Mouse (Mus musculus): ENCODE data around the gene Cops9. TPM values are rescaled to one million over a fixed set of nuclear protein-coding genes. Genes with fewer than 3 reads are reported as not detected.

The Cops9 gene
- total and polyA plus RNA-seq, 2 experiments = 72.0 to 145 TPM

- H3K27ac ChIP-seq (replicated peaks; ENCODE audit: insufficient read depth, low read depth, low read length) = no peak overlapping the region
- no peak overlapping the region for H3K9ac ChIP-seq (ENCODE audit: low read depth, low read length)
- DNase-seq (ENCODE audit: extremely low read depth, low read depth, low spot score) = no peak
- H3K27me3 ChIP-seq (ENCODE audit: control insufficient read depth, insufficient read depth, low read length) = no peaks in the 10 kb centered on the region
- no peak overlapping the region for H3K4me3 ChIP-seq (ENCODE audit: insufficient read depth, low read depth, low read length)
- no peak for TF ChIP-seq CTCF (IDR thresholded peaks at IDR 0.05; ENCODE audit: low read depth, low read length)
- no peak for TF ChIP-seq POLR2A (IDR thresholded peaks at IDR 0.05; ENCODE audit: extremely low read depth, insufficient read depth, low read length)
- no peaks in the 10 kb centered on the region for H3K4me1 ChIP-seq (ENCODE audit: control insufficient read depth, insufficient read depth, low read length)
- WGBS = 85% methylated on average over 5 of the region's 5 CpGs
- H3K36me3 ChIP-seq (ENCODE audit: control insufficient read depth, insufficient read depth, low read length) = no peaks in the 10 kb centered on the region
- no peaks in the 10 kb centered on the region for H3K79me2 ChIP-seq (ENCODE audit: control insufficient read depth, insufficient read depth, low read length)
Measured at GRCm38 (mm10) chr1:92678757-92679156, 37.0 kb upstream of the Cops9 start.

GRCm38 (mm10) chr1:92676676-92676975 is 34.8 kb upstream of the Cops9 start:
- Histone ChIP-seq H3K9ac (ENCODE audit: low read depth, low read length) (no peak overlapping the region), H3K36me3 (ENCODE audit: control insufficient read depth, insufficient read depth, low read length) (no peaks in the 10 kb centered on the region), H3K27ac (replicated peaks; ENCODE audit: insufficient read depth, low read depth, low read length) (no peak overlapping the region), H3K79me2 (ENCODE audit: control insufficient read depth, insufficient read depth, low read length) (no peaks in the 10 kb centered on the region), H3K4me3 (ENCODE audit: insufficient read depth, low read depth, low read length) (no peak overlapping the region), H3K27me3 (ENCODE audit: control insufficient read depth, insufficient read depth, low read length) (no peaks in the 10 kb centered on the region), H3K4me1 (ENCODE audit: control insufficient read depth, insufficient read depth, low read length) (no peaks in the 10 kb centered on the region)
- WGBS = 84% methylated on average over 3 of the region's 3 CpGs
- TF ChIP-seq CTCF (IDR thresholded peaks at IDR 0.05; ENCODE audit: low read depth, low read length) (no peak), POLR2A (IDR thresholded peaks at IDR 0.05; ENCODE audit: extremely low read depth, insufficient read depth, low read length) (no peak)
- DNase-seq (ENCODE audit: extremely low read depth, low read depth, low spot score) = no peak

GRCm38 (mm10) chr1:92675932-92676675 is 34.3 kb upstream of the Cops9 start:
- no peaks in the 10 kb centered on the region for H3K4me1 ChIP-seq (ENCODE audit: control insufficient read depth, insufficient read depth, low read length)
- 69% methylated on average over 10 of the region's 10 CpGs for WGBS
- peak; percentile 17 for DNase-seq (ENCODE audit: extremely low read depth, low read depth, low spot score)
- no peaks in the 10 kb centered on the region for H3K36me3 ChIP-seq (ENCODE audit: control insufficient read depth, insufficient read depth, low read length)
- no peaks in the 10 kb centered on the region for H3K27me3 ChIP-seq (ENCODE audit: control insufficient read depth, insufficient read depth, low read length)
- no peak overlapping the region for H3K9ac ChIP-seq (ENCODE audit: low read depth, low read length)
- TF ChIP-seq POLR2A (IDR thresholded peaks at IDR 0.05; ENCODE audit: extremely low read depth, insufficient read depth, low read length) = no peak
- no peak for TF ChIP-seq CTCF (IDR thresholded peaks at IDR 0.05; ENCODE audit: low read depth, low read length)
- no peak overlapping the region for H3K27ac ChIP-seq (replicated peaks; ENCODE audit: insufficient read depth, low read depth, low read length)
- no peak overlapping the region for H3K4me3 ChIP-seq (ENCODE audit: insufficient read depth, low read depth, low read length)
- H3K79me2 ChIP-seq (ENCODE audit: control insufficient read depth, insufficient read depth, low read length) = no peaks in the 10 kb centered on the region

GRCm38 (mm10) chr1:92673258-92673782 is 31.5 kb upstream of the Cops9 start:
- no peaks in the 10 kb centered on the region for H3K27me3 ChIP-seq (ENCODE audit: control insufficient read depth, insufficient read depth, low read length)
- H3K36me3 ChIP-seq (ENCODE audit: control insufficient read depth, insufficient read depth, low read length) = no peaks in the 10 kb centered on the region
- no peak overlapping the region for H3K4me3 ChIP-seq (ENCODE audit: insufficient read depth, low read depth, low read length)
- H3K4me1 ChIP-seq (ENCODE audit: control insufficient read depth, insufficient read depth, low read length) = no peaks in the 10 kb centered on the region
- TF ChIP-seq CTCF (IDR thresholded peaks at IDR 0.05; ENCODE audit: low read depth, low read length) = no peak
- no peak for TF ChIP-seq POLR2A (IDR thresholded peaks at IDR 0.05; ENCODE audit: extremely low read depth, insufficient read depth, low read length)
- WGBS = 82% methylated on average over 5 of the region's 5 CpGs
- H3K79me2 ChIP-seq (ENCODE audit: control insufficient read depth, insufficient read depth, low read length) = no peaks in the 10 kb centered on the region
- DNase-seq (ENCODE audit: extremely low read depth, low read depth, low spot score) = no peak
- no peak overlapping the region for H3K27ac ChIP-seq (replicated peaks; ENCODE audit: insufficient read depth, low read depth, low read length)
- no peak overlapping the region for H3K9ac ChIP-seq (ENCODE audit: low read depth, low read length)

- Histone ChIP-seq H3K36me3 (ENCODE audit: control insufficient read depth, insufficient read depth, low read length) (no peaks in the 10 kb centered on the region), H3K9ac (ENCODE audit: low read depth, low read length) (no peak overlapping the region), H3K79me2 (ENCODE audit: control insufficient read depth, insufficient read depth, low read length) (no peaks in the 10 kb centered on the region), H3K4me3 (ENCODE audit: insufficient read depth, low read depth, low read length) (no peak overlapping the region), H3K27ac (replicated peaks; ENCODE audit: insufficient read depth, low read depth, low read length) (no peak overlapping the region), H3K27me3 (ENCODE audit: control insufficient read depth, insufficient read depth, low read length) (no peaks in the 10 kb centered on the region), H3K4me1 (ENCODE audit: control insufficient read depth, insufficient read depth, low read length) (peaks cover 7% of the 10 kb centered on the region)
- no peak for TF ChIP-seq CTCF (IDR thresholded peaks at IDR 0.05; ENCODE audit: low read depth, low read length)
- TF ChIP-seq POLR2A (IDR thresholded peaks at IDR 0.05; ENCODE audit: extremely low read depth, insufficient read depth, low read length) = no peak
- DNase-seq (ENCODE audit: extremely low read depth, low read depth, low spot score) = no peak
- WGBS = 83% methylated on average over 4 of the region's 4 CpGs
Measured at GRCm38 (mm10) chr1:92671326-92671725, 29.5 kb upstream of the Cops9 start.

- TF ChIP-seq CTCF (IDR thresholded peaks at IDR 0.05; ENCODE audit: low read depth, low read length) (no peak), POLR2A (IDR thresholded peaks at IDR 0.05; ENCODE audit: extremely low read depth, insufficient read depth, low read length) (no peak)
- DNase-seq (ENCODE audit: extremely low read depth, low read depth, low spot score) = no peak
- H3K27ac ChIP-seq (replicated peaks; ENCODE audit: insufficient read depth, low read depth, low read length) = no peak overlapping the region
- no peaks in the 10 kb centered on the region for H3K79me2 ChIP-seq (ENCODE audit: control insufficient read depth, insufficient read depth, low read length)
- WGBS = 82% methylated on average over 3 of the region's 3 CpGs
- no peak overlapping the region for H3K4me3 ChIP-seq (ENCODE audit: insufficient read depth, low read depth, low read length)
- no peaks in the 10 kb centered on the region for H3K36me3 ChIP-seq (ENCODE audit: control insufficient read depth, insufficient read depth, low read length)
- no peak overlapping the region for H3K9ac ChIP-seq (ENCODE audit: low read depth, low read length)
- H3K4me1 ChIP-seq (ENCODE audit: control insufficient read depth, insufficient read depth, low read length) = peaks cover 21% of the 10 kb centered on the region
- H3K27me3 ChIP-seq (ENCODE audit: control insufficient read depth, insufficient read depth, low read length) = no peaks in the 10 kb centered on the region
Measured at GRCm38 (mm10) chr1:92669430-92669829, 27.6 kb upstream of the Cops9 start.

All from liver, adult 2 months (tissue).